Mouse (Mus musculus): ENCODE results near the gene Chmp4b. TPM values are rescaled to one million over a fixed set of nuclear protein-coding genes. Genes with fewer than 3 reads are reported as not detected.

Chmp4b gene
- 15.2 and 15.7 TPM in 2 replicates for polyA plus RNA-seq (2014; fragmentation: Nextera tagmentation; extraction: Ambion mirVana)

DNA sequence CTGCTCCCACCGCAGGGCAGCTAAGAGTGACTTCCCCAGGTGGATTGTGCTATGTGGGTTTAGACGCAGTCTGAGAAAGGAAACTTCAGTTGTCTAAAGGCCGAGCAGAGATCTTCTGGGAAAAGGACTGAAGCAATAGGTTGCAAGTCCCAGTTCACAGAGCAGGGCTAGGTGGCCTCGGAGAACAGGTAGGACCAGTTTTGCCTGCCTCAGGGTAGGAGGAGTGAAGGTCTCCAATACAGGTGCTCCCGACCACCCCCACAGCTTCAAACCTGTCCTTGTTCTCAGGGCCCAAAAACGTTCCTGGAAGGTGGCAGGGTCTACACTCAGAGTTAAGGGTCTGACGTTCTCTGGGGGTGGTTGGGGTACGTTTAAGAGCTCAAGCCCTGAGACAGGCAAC lies at the start of gene Chmp4b:
Chmp4b (plus strand) TSS at position 343 of the 400 bp plus-strand sequence.
- Histone ChIP-seq H3K9ac (ENCODE audit: low read depth, low read length) (no peak within 1 kb of the TSS), H3K36me3 (ENCODE audit: control insufficient read depth, insufficient read depth, low read length) (no peaks in the 10 kb centered on the region), H3K4me1 (replicated peaks; ENCODE audit: control insufficient read depth, insufficient read depth, low read length) (no peaks in the 10 kb centered on the region), H3K9me3 (ENCODE audit: control insufficient read depth, low read length) (no peaks in the 10 kb centered on the region), H3K27ac (ENCODE audit: low read depth, low read length) (no peak within 1 kb of the TSS), H3K4me3 (ENCODE audit: low read depth, low read length) (no peak within 1 kb of the TSS), H3K4me2 (replicated peaks; ENCODE audit: low read depth, low read length) (no peak within 1 kb of the TSS), H3K27me3 (ENCODE audit: control insufficient read depth, insufficient read depth, low read length) (no peaks in the 10 kb centered on the region)
- no peak for ATAC-seq (ENCODE audit: low FRiP score)
- WGBS, result 52% methylated on average over 8 of the region's 8 CpGs
- DNase-seq (ENCODE audit: low spot score), result no peak

DNA sequence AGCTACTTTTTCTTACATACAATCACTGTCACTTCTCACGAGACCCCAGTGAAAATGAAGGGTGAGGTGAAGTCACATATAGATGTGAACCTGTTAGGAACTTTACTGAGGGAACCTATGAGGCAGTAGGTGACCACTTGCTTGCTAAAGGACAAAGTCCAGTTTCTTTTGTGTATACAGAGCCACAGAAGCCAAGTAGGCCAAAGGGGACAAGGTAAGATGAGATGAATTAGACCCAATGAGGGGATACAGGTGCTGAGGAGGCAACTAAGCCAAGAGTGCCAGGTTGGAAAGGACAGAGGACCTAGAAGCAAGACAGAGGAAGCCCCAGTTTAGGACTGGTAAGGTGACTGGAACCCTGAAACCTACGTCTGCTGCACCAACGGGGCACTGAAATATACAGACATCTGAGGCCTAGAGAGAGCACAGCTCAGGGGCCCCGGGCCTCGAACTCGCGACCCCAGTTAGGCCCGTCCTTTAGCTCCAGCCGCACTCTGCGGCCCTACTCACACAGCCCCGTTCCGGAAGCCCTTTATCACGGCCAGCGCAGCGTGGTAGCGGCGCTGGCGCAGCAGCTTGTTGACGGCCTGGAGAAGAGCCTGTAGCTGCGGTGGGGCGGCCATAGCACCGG lies 48.4 kb upstream of the Chmp4b start:
- no peak for ATAC-seq (ENCODE audit: low FRiP score)

DNA sequence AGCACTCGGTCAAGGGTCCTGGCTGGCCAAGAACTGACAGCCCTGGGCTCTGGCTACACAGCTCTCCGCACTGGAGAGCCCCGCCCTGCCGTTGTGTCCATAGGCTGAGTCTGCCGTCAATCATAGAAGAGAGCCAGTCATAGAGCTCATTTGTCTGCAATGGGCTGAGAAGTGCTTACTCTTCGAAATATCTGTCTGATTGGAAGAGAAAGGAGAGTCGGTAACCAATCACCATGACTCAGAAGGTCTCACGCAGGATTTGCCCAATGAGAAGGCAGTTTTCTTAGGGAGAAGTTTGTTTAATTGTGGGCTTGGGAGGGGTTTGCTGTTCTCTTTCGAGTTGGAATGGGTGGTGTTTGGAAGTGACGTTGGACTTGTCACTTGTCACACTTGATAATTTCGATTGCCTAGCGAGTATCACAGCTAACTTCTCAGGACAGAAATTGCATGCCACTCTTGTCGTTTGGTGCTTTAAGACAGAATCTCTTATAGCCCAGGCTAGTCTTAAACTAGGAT lies 47.8 kb upstream of the Chmp4b start, which contains the start of gene Pxmp4:
Pxmp4 (minus strand) TSS at position 71 of the 516 bp plus-strand sequence.
- Histone ChIP-seq H3K9me3 (ENCODE audit: control insufficient read depth, low read length) (no peaks in the 10 kb centered on the region), H3K4me3 (ENCODE audit: low read depth, low read length) (peak within 1 kb of the TSS; percentile 61), H3K27ac (ENCODE audit: low read depth, low read length) (0 out of 2 replicates have a peak within 1 kb of the TSS, but pooled peaks have one; percentile 47), H3K4me2 (replicated peaks; ENCODE audit: low read depth, low read length) (peak within 1 kb of the TSS; percentile 71), H3K9ac (ENCODE audit: low read depth, low read length) (peak within 1 kb of the TSS; percentile 82), H3K27me3 (ENCODE audit: control insufficient read depth, insufficient read depth, low read length) (no peaks in the 10 kb centered on the region), H3K4me1 (replicated peaks; ENCODE audit: control insufficient read depth, insufficient read depth, low read length) (no peaks in the 10 kb centered on the region; the same call in 1 of the 2 replicates), H3K36me3 (ENCODE audit: control insufficient read depth, insufficient read depth, low read length) (no peaks in the 10 kb centered on the region)
- under 1% methylated on average over 13 of the region's 13 CpGs for WGBS
- peak; percentile 97 for DNase-seq (ENCODE audit: low spot score)
- ATAC-seq (ENCODE audit: low FRiP score), result peak; percentile 100

More for the DNA sequence above, 48.4 kb upstream of the Chmp4b start:
- peak overlapping the region; percentile 71 for H3K4me2 ChIP-seq (replicated peaks; ENCODE audit: low read depth, low read length)
- H3K9me3 ChIP-seq (ENCODE audit: control insufficient read depth, low read length), result no peaks in the 10 kb centered on the region
- H3K27me3 ChIP-seq (ENCODE audit: control insufficient read depth, insufficient read depth, low read length), result no peaks in the 10 kb centered on the region
- WGBS, result 21% methylated on average over 22 of the region's 22 CpGs
- 0 out of 2 replicates have a peak overlapping the region, but pooled peaks have one; percentile 47 for H3K27ac ChIP-seq (ENCODE audit: low read depth, low read length)
- H3K9ac ChIP-seq (ENCODE audit: low read depth, low read length), result peak overlapping the region; percentile 82
- DNase-seq (ENCODE audit: low spot score), result no peak
- H3K4me3 ChIP-seq (ENCODE audit: low read depth, low read length), result peak overlapping the region; percentile 61
- no peaks in the 10 kb centered on the region; the same call in 1 of the 2 replicates for H3K4me1 ChIP-seq (replicated peaks; ENCODE audit: control insufficient read depth, insufficient read depth, low read length)
- H3K36me3 ChIP-seq (ENCODE audit: control insufficient read depth, insufficient read depth, low read length), result no peaks in the 10 kb centered on the region

DNA sequence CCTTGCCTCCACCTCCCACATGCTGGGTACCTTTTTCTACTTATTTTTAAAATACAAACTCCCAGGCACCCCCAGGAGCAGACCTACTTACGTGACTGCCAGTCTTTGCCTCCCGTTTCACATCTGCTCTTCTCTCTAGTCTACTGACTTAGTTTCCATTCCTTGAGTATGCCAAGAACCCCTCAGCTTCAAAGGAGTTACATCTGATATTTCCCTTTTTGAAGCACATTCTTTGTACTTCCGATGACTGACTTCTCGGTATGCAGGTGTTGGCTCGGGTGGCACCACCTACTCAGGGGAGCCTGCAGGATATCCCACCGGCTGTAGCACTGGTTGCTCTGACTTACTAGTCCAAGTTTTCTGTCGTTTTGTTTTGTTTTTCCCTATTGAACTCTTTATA lies 47.3 kb upstream of the Chmp4b start:
- peak overlapping the region; percentile 61 for H3K4me3 ChIP-seq (ENCODE audit: low read depth, low read length)
- no peak for ATAC-seq (ENCODE audit: low FRiP score)
- WGBS, result 47% methylated on average over 7 of the region's 7 CpGs
- H3K4me2 ChIP-seq (replicated peaks; ENCODE audit: low read depth, low read length), result peak overlapping the region; percentile 71
- H3K27me3 ChIP-seq (ENCODE audit: control insufficient read depth, insufficient read depth, low read length), result no peaks in the 10 kb centered on the region
- no peaks in the 10 kb centered on the region for H3K9me3 ChIP-seq (ENCODE audit: control insufficient read depth, low read length)
- H3K4me1 ChIP-seq (replicated peaks; ENCODE audit: control insufficient read depth, insufficient read depth, low read length), result no peaks in the 10 kb centered on the region; the same call in 1 of the 2 replicates
- no peak for DNase-seq (ENCODE audit: low spot score)
- H3K9ac ChIP-seq (ENCODE audit: low read depth, low read length), result no peak overlapping the region
- H3K36me3 ChIP-seq (ENCODE audit: control insufficient read depth, insufficient read depth, low read length), result no peaks in the 10 kb centered on the region
- no peak overlapping the region for H3K27ac ChIP-seq (ENCODE audit: low read depth, low read length)

DNA sequence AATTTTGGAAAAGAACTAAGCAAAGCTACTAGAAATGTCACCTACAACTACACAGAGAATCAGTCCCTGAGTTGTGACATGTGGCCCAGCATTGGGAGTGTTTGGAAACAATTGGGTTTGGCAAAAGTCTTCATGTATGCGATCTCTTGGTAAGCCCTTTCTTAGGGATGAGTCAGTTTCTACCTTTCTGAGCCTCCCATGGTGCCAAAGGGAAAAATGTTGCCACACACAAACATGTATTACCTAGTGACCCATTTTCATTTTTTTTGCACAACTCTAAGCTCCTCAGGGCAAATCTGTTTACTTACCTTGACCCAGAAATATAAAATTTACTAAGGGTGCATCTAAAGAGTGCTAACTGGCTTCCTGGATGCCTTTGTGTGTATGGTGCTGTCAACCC lies 44.5 kb upstream of the Chmp4b start:
- Histone ChIP-seq H3K4me1 (replicated peaks; ENCODE audit: control insufficient read depth, insufficient read depth, low read length) (no peaks in the 10 kb centered on the region; the same call in 1 of the 2 replicates), H3K36me3 (ENCODE audit: control insufficient read depth, insufficient read depth, low read length) (no peaks in the 10 kb centered on the region), H3K27ac (ENCODE audit: low read depth, low read length) (no peak overlapping the region), H3K4me3 (ENCODE audit: low read depth, low read length) (no peak overlapping the region), H3K27me3 (ENCODE audit: control insufficient read depth, insufficient read depth, low read length) (no peaks in the 10 kb centered on the region), H3K9me3 (ENCODE audit: control insufficient read depth, low read length) (no peaks in the 10 kb centered on the region), H3K4me2 (replicated peaks; ENCODE audit: low read depth, low read length) (no peak overlapping the region), H3K9ac (ENCODE audit: low read depth, low read length) (no peak overlapping the region)
- ATAC-seq (ENCODE audit: low FRiP score) (no peak), DNase-seq (ENCODE audit: low spot score) (no peak)
- 71% methylated on average over 1 of the region's 1 CpGs for WGBS

DNA sequence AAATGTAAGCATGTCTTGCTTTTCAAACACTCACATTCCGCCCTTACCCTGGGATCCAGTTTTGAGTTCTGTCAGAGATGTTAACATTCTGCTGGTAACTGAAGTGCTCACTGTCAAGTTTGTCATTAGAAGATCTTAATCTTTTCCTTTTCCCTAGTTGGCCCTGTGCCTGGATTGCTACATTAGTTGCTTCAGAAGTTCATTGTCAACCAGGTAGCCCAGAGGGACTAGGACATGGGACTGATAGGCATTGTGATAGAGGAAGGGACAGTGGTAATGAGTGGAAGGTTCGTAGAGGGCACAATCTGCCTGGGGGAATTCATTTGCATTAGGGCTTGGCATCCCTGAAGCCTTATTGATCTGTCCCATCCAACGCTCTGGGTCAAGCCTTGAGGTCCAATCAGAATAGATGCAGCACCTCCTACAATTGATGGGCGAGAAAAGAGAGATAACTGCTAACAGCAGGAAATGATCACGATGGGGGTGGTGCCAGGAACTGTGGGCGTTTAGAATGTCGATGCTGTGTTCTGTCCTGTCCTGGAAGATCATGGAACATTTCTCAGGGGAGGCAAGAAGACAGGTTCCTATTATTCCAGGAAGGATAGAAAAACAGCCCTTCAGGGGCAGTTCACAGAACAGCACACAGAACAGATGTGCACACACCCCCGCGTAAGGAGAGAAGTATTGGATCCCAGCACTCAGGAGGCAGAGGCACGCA lies 42.3 kb upstream of the Chmp4b start:
- H3K4me1 ChIP-seq (replicated peaks; ENCODE audit: control insufficient read depth, insufficient read depth, low read length), result no peaks in the 10 kb centered on the region
- WGBS, result 68% methylated on average over 10 of the region's 10 CpGs
- no peak for ATAC-seq (ENCODE audit: low FRiP score)
- no peak overlapping the region for H3K27ac ChIP-seq (ENCODE audit: low read depth, low read length)
- no peaks in the 10 kb centered on the region for H3K9me3 ChIP-seq (ENCODE audit: control insufficient read depth, low read length)
- H3K9ac ChIP-seq (ENCODE audit: low read depth, low read length), result no peak overlapping the region
- no peaks in the 10 kb centered on the region for H3K36me3 ChIP-seq (ENCODE audit: control insufficient read depth, insufficient read depth, low read length)
- no peak for DNase-seq (ENCODE audit: low spot score)
- no peaks in the 10 kb centered on the region for H3K27me3 ChIP-seq (ENCODE audit: control insufficient read depth, insufficient read depth, low read length)
- no peak overlapping the region for H3K4me3 ChIP-seq (ENCODE audit: low read depth, low read length)
- no peak overlapping the region for H3K4me2 ChIP-seq (replicated peaks; ENCODE audit: low read depth, low read length)

DNA sequence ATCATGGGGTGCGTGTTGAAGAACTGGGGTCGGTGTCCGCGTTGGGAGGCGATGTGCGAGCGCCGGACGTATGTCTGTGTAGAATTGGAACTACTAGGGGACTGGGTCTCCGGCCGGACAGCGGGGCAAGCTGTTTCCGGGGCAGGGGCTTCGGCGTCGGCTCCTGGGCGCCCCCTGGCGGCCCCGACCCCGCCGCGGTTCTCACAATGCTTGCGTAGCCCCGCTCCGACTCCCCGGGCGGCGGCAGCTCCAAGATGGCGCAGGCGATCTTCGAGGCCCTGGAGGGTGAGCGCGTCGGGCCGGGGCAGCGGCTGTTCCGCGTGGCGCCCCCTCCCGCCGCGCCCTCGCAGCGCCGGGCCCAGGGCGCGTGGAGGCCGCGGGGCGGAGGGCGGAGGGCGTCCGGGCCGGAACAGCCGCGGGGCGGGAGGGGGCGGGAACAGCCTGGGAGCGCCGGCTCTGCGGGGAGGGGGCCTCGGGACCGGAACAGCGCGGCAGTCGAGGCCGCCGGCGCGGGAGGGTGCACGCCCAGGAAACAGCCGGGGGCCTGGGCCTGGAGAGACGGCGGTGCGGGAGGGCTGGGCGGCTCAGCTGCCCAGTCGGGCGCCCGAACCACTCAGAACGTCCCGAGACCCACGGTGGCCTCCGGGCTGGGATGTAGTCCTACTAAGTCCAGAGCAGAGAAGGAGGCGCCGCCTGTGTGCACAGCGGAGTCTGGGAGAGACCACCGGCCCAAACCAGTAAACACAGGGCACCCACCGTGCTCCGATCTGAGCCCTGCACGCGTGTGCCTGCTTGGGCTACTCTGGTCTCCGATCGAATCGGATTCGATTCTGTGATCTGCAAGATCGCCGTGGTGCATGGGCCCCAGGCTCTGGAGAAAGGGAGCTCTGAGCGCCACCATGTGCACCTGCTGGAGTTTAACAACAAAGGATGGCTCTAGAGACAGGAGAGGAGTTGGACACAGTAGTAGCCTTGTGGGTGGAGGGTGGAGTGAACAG lies 38.1 kb upstream of the Chmp4b start, which contains the start of the genes Zfp341 and 4930519P11Rik:
Zfp341 (plus strand) TSS at position 180 of the 998 bp plus-strand sequence.
4930519P11Rik (minus strand) TSS at position 320 of the 998 bp plus-strand sequence.
- Histone ChIP-seq H3K9ac (ENCODE audit: low read depth, low read length) (peak within 1 kb of the TSS; percentile 86), H3K36me3 (ENCODE audit: control insufficient read depth, insufficient read depth, low read length) (no peaks in the 10 kb centered on the region), H3K4me2 (replicated peaks; ENCODE audit: low read depth, low read length) (peak within 1 kb of the TSS; percentile 80), H3K9me3 (ENCODE audit: control insufficient read depth, low read length) (no peaks in the 10 kb centered on the region), H3K27ac (ENCODE audit: low read depth, low read length) (peak within 1 kb of the TSS; percentile 98), H3K4me3 (ENCODE audit: low read depth, low read length) (peak within 1 kb of the TSS; percentile 58), H3K4me1 (replicated peaks; ENCODE audit: control insufficient read depth, insufficient read depth, low read length) (no peaks in the 10 kb centered on the region), H3K27me3 (ENCODE audit: control insufficient read depth, insufficient read depth, low read length) (no peaks in the 10 kb centered on the region)
- WGBS, result under 1% methylated on average over 72 of the region's 98 CpGs
- ATAC-seq (ENCODE audit: low FRiP score), result peak; percentile 95
- peak; percentile 98 for DNase-seq (ENCODE audit: low spot score)
